Mouse (Mus musculus) testis, adult 2 months (tissue): ENCODE data around the gene Rsph1.

Experiments used
- CTCF ChIP-seq: fragments of 200-500 bp; IDR thresholded peaks from 2 replicates; pipeline ENCODE4 v1.5.1; 2012; ENCODE audit warnings: low read depth, mild to moderate bottlenecking, inconsistent platforms, low read length, moderate library complexity; ENCODE audit not compliant: control insufficient read depth, insufficient read depth, insufficient replicate concordance
- POLR2A ChIP-seq: fragments of 200-500 bp; IDR thresholded peaks from 2 replicates; pipeline ENCODE4 v1.6.1; 2012; ENCODE audit warnings: low read depth, mild to moderate bottlenecking, inconsistent platforms, low read length, moderate library complexity; ENCODE audit not compliant: control insufficient read depth

GRCm38 (mm10) chr17:31317521-31318272 is 40.5 kb upstream of the Rsph1 start:
- TF ChIP-seq CTCF (no peak), POLR2A (no peak)
